Mouse (Mus musculus) kidney, embryonic 15.5 days (tissue): ENCODE data around the gene Smarcb1. TPM values are rescaled to one million over a fixed set of nuclear protein-coding genes. Genes with fewer than 3 reads are reported as not detected.

Experiments
- ATAC-seq: fragments of 200-750 bp; cut with Nextera tagmentation; replicated peaks from 2 replicates; pipeline ENCODE4 v1.8.0; 2017; ENCODE audit warnings: moderate TSS enrichment; ENCODE audit not compliant: low FRiP score
- H3K27ac ChIP-seq: fragments of 300-500 bp; sonication (generic); 2 replicates; pipeline ENCODE4 v1.5.1; 2015; ENCODE audit warnings: mild to moderate bottlenecking, inconsistent platforms
- H3K27me3 ChIP-seq: fragments of 300-500 bp; sonication (generic); 2 replicates; pipeline ENCODE4 v1.6.1; 2015; ENCODE audit warnings: inconsistent platforms
- H3K36me3 ChIP-seq: fragments of 300-500 bp; sonication (generic); 2 replicates; pipeline ENCODE4 v1.6.1; 2015; ENCODE audit warnings: inconsistent platforms
- H3K4me1 ChIP-seq: fragments of 300-500 bp; sonication (generic); 2 replicates; pipeline ENCODE4 v1.6.1; 2015; ENCODE audit warnings: inconsistent platforms
- H3K4me2 ChIP-seq: fragments of 300-500 bp; sonication (generic); 2 replicates; pipeline ENCODE4 v1.6.1; 2015; ENCODE audit warnings: moderate library complexity, mild to moderate bottlenecking, inconsistent platforms
- H3K4me3 ChIP-seq: fragments of 300-500 bp; sonication (generic); replicated peaks from 2 replicates; pipeline ENCODE4 v1.5.1; 2015; ENCODE audit warnings: mild to moderate bottlenecking, inconsistent platforms
- H3K9ac ChIP-seq: fragments of 300-500 bp; sonication (generic); 2 replicates; pipeline ENCODE4 v1.6.1; 2015; ENCODE audit warnings: mild to moderate bottlenecking, inconsistent platforms
- H3K9me3 ChIP-seq: fragments of 300-500 bp; sonication (generic); replicated peaks from 2 replicates; pipeline ENCODE4 v1.6.1; 2016; ENCODE audit warnings: inconsistent platforms
- WGBS: fragments of 180-500 bp; shearing (Covaris S2); methylation state at CpG from one replicate; pipeline ENCODE4 v1.1.7; 2015; ENCODE audit warnings: mixed read lengths; 5-methylcytosine and 5-hydroxymethylcytosine counted together
- polyA plus RNA-seq: library from polyadenylated mRNA; unstranded; fragments of >200 nt; fragmentation: Nextera tagmentation; extraction: Ambion mirVana; gene quantifications from 2 replicates; pipeline ENCODE4 v1.2.1, GENCODE M21; 2015

Smarcb1 gene
- polyA plus RNA-seq, 1 experiment from 2014 or later, result 239 TPM

- peak; percentile 75 for ATAC-seq
- Histone ChIP-seq H3K4me3 (peak overlapping the region; percentile 78), H3K27me3 (no peaks in the 10 kb centered on the region), H3K36me3 (peaks cover 24% of the 10 kb centered on the region), H3K27ac (peak overlapping the region; percentile 97), H3K9me3 (no peaks in the 10 kb centered on the region), H3K9ac (peak overlapping the region; percentile 84), H3K4me2 (peak overlapping the region; percentile 62), H3K4me1 (peaks cover 25% of the 10 kb centered on the region)
- 3% methylated on average over 24 of the region's 27 CpGs for WGBS
These were observed 62.2 kb downstream of the Smarcb1 start for GRCm38 (mm10) chr10:75859107-75859746.

- H3K9ac ChIP-seq, result no peak overlapping the region
- no peak overlapping the region for H3K4me2 ChIP-seq
- H3K36me3 ChIP-seq, result peaks cover 24% of the 10 kb centered on the region
- no peaks in the 10 kb centered on the region for H3K9me3 ChIP-seq
- no peak overlapping the region for H3K4me3 ChIP-seq
- H3K4me1 ChIP-seq, result peaks cover 25% of the 10 kb centered on the region
- no peak overlapping the region for H3K27ac ChIP-seq
- H3K27me3 ChIP-seq, result no peaks in the 10 kb centered on the region
- 89% methylated on average over 4 of the region's 4 CpGs for WGBS
- ATAC-seq, result no peak
These were observed 63.8 kb downstream of the Smarcb1 start for GRCm38 (mm10) chr10:75857598-75857997.

DNA sequence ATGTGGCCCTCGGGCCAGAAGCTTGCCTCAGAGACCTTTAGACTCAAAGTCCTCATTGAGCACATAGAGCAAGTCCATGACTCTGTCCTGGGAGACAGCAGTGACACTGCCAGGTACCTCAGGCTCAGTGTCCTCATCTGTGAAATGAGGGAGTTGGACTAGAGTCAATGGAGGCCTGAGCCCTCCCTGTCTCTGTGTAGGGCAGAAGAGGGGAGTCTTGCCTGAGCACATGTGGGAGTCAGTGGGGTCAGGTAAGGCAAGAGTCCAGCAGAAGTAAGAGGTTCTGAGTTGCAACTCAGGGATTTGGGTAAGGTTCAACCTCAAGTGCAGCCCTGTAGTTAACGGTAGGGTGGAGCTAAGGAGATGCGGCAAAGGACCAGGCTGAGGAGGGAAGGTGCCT lies 64.4 kb downstream of the Smarcb1 start:
- Histone ChIP-seq H3K27me3 (no peaks in the 10 kb centered on the region), H3K9ac (no peak overlapping the region), H3K36me3 (peaks cover 24% of the 10 kb centered on the region), H3K9me3 (no peaks in the 10 kb centered on the region), H3K4me2 (no peak overlapping the region), H3K4me3 (no peak overlapping the region), H3K4me1 (peaks cover 25% of the 10 kb centered on the region), H3K27ac (no peak overlapping the region)
- ATAC-seq, result no peak
- WGBS, result 79% methylated on average over 3 of the region's 3 CpGs

- no peaks in the 10 kb centered on the region for H3K9me3 ChIP-seq
- peaks cover 25% of the 10 kb centered on the region for H3K4me1 ChIP-seq
- H3K9ac ChIP-seq, result no peak overlapping the region
- H3K4me3 ChIP-seq, result no peak overlapping the region
- no peaks in the 10 kb centered on the region for H3K27me3 ChIP-seq
- 70% methylated on average over 11 of the region's 11 CpGs for WGBS
- no peak overlapping the region for H3K27ac ChIP-seq
- H3K36me3 ChIP-seq, result peaks cover 24% of the 10 kb centered on the region
- ATAC-seq, result no peak
- H3K4me2 ChIP-seq, result no peak overlapping the region
These were observed 65.1 kb downstream of the Smarcb1 start for GRCm38 (mm10) chr10:75856155-75856907.

DNA sequence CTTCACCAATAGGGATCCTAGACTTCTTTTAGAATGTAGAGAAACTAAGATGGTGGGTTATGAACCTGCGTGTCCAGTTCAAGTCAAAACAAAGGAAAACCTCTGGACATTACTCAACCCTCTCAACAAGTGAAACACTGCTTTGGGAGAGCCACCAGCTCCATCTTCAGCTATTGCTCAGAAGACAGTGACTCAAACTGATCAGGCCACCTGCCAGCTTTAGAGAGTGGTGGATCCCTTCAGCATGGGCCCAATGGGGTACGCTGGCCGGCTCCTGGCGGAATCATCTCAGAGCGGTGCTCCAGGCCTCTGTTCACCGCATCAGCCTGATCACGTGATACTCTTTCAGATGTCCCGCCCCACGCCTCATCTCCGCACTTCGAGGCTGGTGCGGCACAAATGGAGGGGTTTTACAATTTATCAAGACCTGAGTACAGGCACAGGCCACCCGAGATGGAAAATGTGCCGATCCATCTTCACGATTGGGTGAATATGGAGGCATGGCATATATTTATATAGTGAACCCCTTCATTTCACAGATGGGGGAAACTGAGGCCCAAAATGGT lies 65.9 kb downstream of the Smarcb1 start:
- Histone ChIP-seq H3K9ac (no peak overlapping the region), H3K27me3 (no peaks in the 10 kb centered on the region; the same call in 1 of the 2 replicates), H3K4me3 (no peak overlapping the region), H3K9me3 (no peaks in the 10 kb centered on the region), H3K27ac (no peak overlapping the region), H3K36me3 (peaks cover 24% of the 10 kb centered on the region), H3K4me1 (peaks cover 23% of the 10 kb centered on the region), H3K4me2 (no peak overlapping the region)
- WGBS, result 95% methylated on average over 15 of the region's 15 CpGs
- no peak for ATAC-seq

DNA sequence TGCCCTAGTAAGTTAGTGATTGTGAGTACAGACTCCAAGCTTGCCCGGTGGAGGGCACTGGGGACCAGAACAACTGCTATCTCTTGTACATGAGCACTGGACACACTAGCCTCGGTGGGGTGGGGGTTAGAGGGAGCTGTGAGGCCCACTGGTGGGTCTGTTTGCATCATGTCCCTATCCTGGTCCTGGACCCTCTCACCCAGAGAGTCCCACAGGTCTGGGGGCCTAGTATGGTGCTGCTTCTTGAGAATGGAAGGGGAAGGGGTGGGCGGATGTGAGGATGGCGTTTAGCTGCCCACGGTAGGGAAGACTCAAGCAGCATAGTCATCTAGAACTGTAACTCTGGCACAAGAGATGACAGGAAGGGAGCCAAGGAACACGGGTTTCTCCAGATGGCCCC lies 66.6 kb downstream of the Smarcb1 start:
- Histone ChIP-seq H3K27ac (no peak overlapping the region), H3K4me3 (no peak overlapping the region), H3K4me2 (no peak overlapping the region), H3K36me3 (peaks cover 24% of the 10 kb centered on the region), H3K9ac (no peak overlapping the region), H3K27me3 (no peaks in the 10 kb centered on the region; the same call in 1 of the 2 replicates), H3K9me3 (no peaks in the 10 kb centered on the region), H3K4me1 (peaks cover 21% of the 10 kb centered on the region)
- whole genome bisulfite sequencing, result 85% methylated on average over 6 of the region's 6 CpGs
- ATAC-seq, result no peak

- H3K9ac ChIP-seq, result no peak overlapping the region
- 49% methylated on average over 5 of the region's 5 CpGs for WGBS
- H3K9me3 ChIP-seq, result no peaks in the 10 kb centered on the region
- peaks cover 20% of the 10 kb centered on the region for H3K4me1 ChIP-seq
- H3K27me3 ChIP-seq, result no peaks in the 10 kb centered on the region; the same call in 1 of the 2 replicates
- H3K36me3 ChIP-seq, result peaks cover 24% of the 10 kb centered on the region
- no peak overlapping the region for H3K4me3 ChIP-seq
- no peak overlapping the region for H3K27ac ChIP-seq
- no peak overlapping the region for H3K4me2 ChIP-seq
- no peak for ATAC-seq
These were observed 67.3 kb downstream of the Smarcb1 start for GRCm38 (mm10) chr10:75854096-75854495.

GRCm38 (mm10) chr10:75853452-75853851 lies 68.0 kb downstream of the Smarcb1 start:
- WGBS, result 31% methylated on average over 10 of the region's 10 CpGs
- no peak overlapping the region for H3K4me2 ChIP-seq
- H3K4me3 ChIP-seq, result no peak overlapping the region
- ATAC-seq, result peak; percentile 27; the same call in 1 of the 2 replicates
- no peak overlapping the region for H3K27ac ChIP-seq
- no peaks in the 10 kb centered on the region; the same call in 1 of the 2 replicates for H3K27me3 ChIP-seq
- H3K9ac ChIP-seq, result no peak overlapping the region
- H3K9me3 ChIP-seq, result no peaks in the 10 kb centered on the region
- H3K4me1 ChIP-seq, result peaks cover 13% of the 10 kb centered on the region
- peaks cover 23% of the 10 kb centered on the region for H3K36me3 ChIP-seq

- Histone ChIP-seq H3K27ac (no peak overlapping the region), H3K4me2 (no peak overlapping the region), H3K4me3 (no peak overlapping the region), H3K27me3 (no peaks in the 10 kb centered on the region; the same call in 1 of the 2 replicates), H3K4me1 (peaks cover 6% of the 10 kb centered on the region), H3K9ac (no peak overlapping the region), H3K9me3 (no peaks in the 10 kb centered on the region), H3K36me3 (peaks cover 15% of the 10 kb centered on the region)
- 92% methylated on average over 12 of the region's 12 CpGs for WGBS
- no peak for ATAC-seq
These were observed 68.8 kb downstream of the Smarcb1 start for GRCm38 (mm10) chr10:75852539-75853125.

- ATAC-seq, result no peak
- no peak overlapping the region for H3K9ac ChIP-seq
- H3K9me3 ChIP-seq, result no peaks in the 10 kb centered on the region
- H3K4me2 ChIP-seq, result no peak overlapping the region
- H3K4me3 ChIP-seq, result no peak overlapping the region
- H3K4me1 ChIP-seq, result 0 out of 2 replicates have a peak, but pooled peaks cover 3% of the 10 kb centered on the region
- H3K27ac ChIP-seq, result no peak overlapping the region
- H3K36me3 ChIP-seq, result peaks cover 6% of the 10 kb centered on the region
- WGBS, result 41% methylated on average over 3 of the region's 3 CpGs
- H3K27me3 ChIP-seq, result no peaks in the 10 kb centered on the region; the same call in 1 of the 2 replicates
These were observed 69.7 kb downstream of the Smarcb1 start for GRCm38 (mm10) chr10:75851681-75852080.

GRCm38 (mm10) chr10:75851076-75851475 lies 70.3 kb downstream of the Smarcb1 start:
- Histone ChIP-seq H3K4me1 (0 out of 2 replicates have a peak, but pooled peaks cover 3% of the 10 kb centered on the region), H3K36me3 (no peaks in the 10 kb centered on the region), H3K27ac (no peak overlapping the region), H3K4me3 (no peak overlapping the region), H3K9me3 (no peaks in the 10 kb centered on the region), H3K9ac (no peak overlapping the region), H3K27me3 (no peaks in the 10 kb centered on the region; the same call in 1 of the 2 replicates), H3K4me2 (no peak overlapping the region)
- WGBS, result 12% methylated on average over 6 of the region's 6 CpGs
- no peak for ATAC-seq

DNA sequence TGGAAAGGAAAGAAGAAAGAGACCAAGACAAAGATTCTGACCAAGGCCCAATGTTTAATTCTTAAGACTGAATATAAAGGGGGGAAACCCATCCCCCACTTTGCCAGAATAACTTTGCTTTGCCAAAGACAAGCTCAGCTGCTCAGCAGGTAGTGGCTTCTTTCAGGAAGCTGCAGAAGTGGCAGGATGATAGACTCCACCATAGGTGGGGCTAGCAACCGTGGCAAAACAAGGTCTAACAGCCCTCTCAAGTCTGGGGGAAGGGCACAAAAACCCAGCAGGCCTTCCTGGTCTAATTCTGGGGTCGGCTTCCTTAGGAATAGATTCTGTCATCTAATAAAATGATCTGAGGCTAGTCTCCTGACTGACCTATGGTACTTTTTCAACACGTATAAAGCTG lies 73.0 kb downstream of the Smarcb1 start:
- Histone ChIP-seq H3K36me3 (no peaks in the 10 kb centered on the region), H3K4me1 (0 out of 2 replicates have a peak, but pooled peaks cover 3% of the 10 kb centered on the region), H3K27me3 (no peaks in the 10 kb centered on the region; the same call in 1 of the 2 replicates), H3K9me3 (no peaks in the 10 kb centered on the region), H3K4me2 (no peak overlapping the region), H3K9ac (no peak overlapping the region), H3K4me3 (no peak overlapping the region), H3K27ac (no peak overlapping the region)
- WGBS, result 27% methylated on average over 3 of the region's 3 CpGs
- no peak for ATAC-seq
